Mouse (Mus musculus) heart, adult 11 months (tissue): ENCODE measurements around the gene Slc5a11.

Source experiments
- DNase-seq: peaks from one replicate; pipeline ENCODE4 v3.0.0; 2022

Slc5a11 gene

DNA sequence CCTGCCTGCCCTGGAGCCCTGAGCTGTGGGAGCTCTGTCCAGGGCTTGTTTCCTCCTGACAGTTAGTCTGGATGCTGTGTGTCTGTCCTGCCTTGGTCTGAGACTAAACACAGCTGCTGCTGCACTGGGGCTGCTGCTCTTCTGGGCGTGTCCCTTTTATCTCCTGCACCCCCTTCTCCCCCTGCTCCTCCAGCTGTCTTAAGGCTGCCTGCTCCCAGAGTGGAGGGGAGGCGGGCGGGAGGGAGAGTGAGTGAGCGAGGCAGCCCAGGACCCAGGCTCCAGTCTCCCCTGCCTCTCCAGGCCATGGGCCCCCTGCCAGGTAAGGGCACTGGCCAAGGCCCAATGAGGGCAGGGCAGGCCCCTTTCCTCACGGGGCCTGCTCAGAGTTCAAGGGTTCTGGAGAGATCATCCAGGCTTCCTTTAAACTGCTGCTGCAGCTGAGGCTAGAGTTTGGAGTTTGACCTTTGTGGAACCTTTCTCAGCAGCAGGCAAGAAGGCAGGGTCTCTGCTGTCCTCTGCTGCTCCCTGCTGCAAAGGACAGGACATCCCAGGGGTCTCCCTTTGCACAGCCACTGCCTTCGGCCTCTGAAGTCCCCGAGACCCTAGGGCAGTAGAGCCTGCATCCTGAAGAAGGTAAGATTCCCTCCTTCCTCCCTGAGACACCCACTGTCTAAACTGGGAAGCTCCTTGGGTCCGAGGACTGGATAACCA is at the start of gene Slc5a11:
Gene Slc5a11 (plus strand): TSS at position 416 of the 711 bp plus-strand sequence.
- DNase-seq = peak; percentile 95

GRCm38 (mm10) chr7:123167436-123167835 is 47.1 kb upstream of the Slc5a11 start:
- DNase-seq = peak; percentile 56

- DNase-seq = peak; percentile 42
Observed at GRCm38 (mm10) chr7:123169618-123170017, 45.0 kb upstream of the Slc5a11 start.

DNA sequence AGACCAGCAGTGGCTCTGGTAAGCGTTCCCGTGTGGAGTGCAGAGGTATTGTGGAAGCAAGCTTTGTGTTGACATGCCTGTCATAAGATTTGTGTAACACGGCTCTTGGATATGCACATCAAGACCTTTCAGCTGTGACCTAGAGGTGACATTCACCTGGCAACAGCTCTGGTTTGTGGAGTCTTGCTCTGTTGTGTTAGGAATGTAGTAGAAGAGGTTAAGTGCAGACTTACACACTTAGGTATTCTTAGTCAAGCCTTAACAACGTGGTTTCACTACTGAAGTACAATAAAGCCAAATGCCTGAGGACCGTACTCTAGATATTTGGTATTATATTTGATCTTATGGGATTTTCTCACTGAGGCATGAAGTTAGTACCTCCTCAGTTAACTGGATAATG is 42.5 kb upstream of the Slc5a11 start:
- DNase-seq = peak; percentile 66

DNA sequence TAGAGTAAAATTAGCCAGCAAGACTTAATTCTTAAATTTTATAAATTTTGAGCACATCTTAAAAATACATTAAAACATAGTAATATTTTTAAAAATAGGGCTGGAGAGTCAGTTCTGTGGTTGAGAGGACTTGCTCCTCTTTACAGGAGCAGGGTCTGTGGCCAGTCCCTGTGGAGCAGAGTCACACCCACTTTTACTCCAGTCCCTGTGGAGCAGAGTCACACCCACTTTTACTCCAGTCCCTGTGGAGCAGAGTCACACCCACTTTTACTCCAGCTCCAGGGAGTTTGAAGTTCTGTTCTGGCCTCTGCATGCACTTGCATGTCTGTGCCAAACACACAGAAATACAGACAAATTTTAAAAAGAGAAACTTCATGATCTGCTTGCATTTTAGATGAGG is 37.4 kb upstream of the Slc5a11 start:
- peak; percentile 10 for DNase-seq

GRCm38 (mm10) chr7:123181787-123182701 is 32.5 kb upstream of the Slc5a11 start:
- DNase-seq = peak; percentile 48

DNA sequence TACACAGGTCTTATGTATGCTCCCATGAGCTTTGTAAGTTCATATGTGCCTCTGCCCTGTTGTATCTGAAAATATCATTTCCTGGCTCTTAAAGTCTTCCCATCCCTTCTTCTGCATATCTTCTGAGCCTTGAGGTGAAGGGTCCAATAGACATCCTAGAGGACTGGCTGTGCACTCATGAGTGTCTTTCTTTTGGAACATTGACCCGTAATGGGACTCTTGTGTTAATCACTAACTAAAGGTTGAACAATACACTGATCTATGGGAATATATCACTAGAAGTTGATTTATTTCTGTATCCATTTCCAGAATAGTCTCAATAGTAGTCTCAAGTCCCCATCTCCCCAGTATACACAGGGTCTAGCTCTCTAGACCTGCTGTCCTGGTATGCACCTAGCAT is 29.7 kb upstream of the Slc5a11 start:
- DNase-seq = peak; percentile 25

- peak; percentile 88 for DNase-seq
Observed at GRCm38 (mm10) chr7:123186463-123186862, 28.1 kb upstream of the Slc5a11 start.

DNA sequence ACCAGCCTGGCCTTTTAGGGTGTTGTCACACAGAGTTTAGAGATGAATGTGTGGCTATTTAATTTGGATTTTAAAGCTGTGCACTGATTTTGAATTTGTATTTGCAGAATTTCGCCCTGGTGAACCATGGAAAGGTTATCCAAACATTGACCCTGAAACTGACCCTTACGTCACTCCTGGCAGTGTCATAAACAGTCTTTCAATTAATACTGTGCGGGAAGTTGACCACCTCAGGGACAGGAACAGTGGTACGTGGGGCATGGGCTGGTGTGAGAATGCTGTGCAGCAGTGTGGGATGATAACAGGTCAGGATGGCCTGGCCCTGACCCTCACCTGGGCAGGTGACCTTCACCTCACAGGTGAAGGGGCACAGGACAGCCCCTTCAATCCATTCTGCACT is 27.3 kb upstream of the Slc5a11 start:
- DNase-seq = peak; percentile 86

GRCm38 (mm10) chr7:123188462-123188861 is 26.1 kb upstream of the Slc5a11 start:
- DNase-seq = peak; percentile 75

DNA sequence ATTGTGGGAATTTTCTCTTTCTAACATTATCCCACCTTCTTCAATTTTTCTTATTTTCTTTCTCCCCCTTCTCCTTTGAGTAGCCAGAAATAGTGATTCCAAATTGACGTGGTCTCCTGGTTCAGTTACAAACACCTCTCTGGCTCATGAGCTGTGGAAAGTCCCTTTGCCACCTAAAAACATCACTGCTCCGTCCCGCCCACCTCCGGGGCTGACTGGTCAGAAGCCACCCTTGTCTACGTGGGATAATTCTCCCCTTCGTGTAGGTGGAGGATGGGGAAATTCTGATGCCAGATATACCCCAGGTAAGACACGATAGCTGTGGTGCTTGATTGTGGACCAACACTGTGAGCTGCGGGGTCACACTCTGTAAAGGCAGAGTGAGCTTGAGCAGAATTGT is 24.8 kb upstream of the Slc5a11 start:
- DNase-seq = peak; percentile 85

DNA sequence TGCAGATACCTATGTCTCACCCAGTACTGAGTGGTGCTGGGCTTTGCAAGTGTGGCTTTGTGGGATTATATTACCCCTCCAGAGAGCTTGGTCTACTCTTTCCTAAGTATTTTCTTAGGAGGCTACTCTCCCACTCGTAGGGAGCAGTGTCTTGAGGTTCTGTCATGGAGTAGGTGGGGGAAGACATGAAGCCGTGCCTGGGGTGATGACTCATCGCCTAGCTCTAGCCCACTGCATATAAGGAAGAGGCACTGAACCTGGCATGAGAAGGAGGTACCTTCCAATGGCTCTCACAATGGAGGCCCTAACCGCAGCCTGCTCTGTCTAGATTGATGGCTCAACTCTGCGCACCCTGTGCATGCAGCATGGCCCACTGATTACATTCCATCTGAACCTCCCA is 22.8 kb upstream of the Slc5a11 start:
- DNase-seq = no peak

DNA sequence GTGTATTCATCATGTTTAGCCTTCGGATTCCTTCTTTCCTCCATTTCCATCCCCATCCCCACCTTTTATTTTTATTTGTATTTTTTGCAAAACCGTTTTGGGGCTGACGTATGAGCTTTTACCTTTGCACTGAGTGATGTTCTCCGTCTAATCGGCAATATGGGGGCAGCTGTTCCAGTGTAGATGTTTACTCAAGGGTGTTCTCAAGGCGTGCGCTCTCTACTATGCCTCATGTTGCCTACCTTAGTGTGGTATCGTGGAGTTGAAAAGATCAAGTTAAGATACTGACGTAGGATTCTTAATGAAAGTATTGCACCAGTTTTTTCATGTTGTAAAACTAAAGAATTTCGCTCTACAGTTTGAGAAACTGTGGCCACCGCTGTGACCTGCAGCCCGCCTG is 21.4 kb upstream of the Slc5a11 start:
- DNase-seq = peak; percentile 54

GRCm38 (mm10) chr7:123194696-123195095 is 19.9 kb upstream of the Slc5a11 start:
- peak; percentile 81 for DNase-seq

DNA sequence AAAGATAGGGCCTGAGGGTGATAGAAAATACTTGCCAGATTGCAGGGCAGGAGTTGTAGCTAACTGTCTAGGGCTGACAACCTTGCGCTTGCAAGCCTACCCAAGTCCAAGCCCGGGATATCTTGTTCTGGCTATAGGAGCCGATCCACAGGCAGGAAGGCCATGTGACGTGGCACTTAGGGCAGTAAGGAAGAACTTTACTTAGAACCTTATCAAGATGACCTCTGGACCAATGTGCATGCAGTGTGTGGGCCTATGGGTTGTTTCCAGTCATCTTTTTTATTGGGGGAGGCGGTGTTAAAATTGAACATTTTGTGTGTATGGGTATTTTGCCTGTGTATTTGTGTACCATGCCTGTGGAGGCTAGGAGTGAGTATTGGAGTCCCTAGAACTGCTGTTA is 18.1 kb upstream of the Slc5a11 start:
- peak; percentile 74 for DNase-seq

GRCm38 (mm10) chr7:123198695-123199094 is 15.9 kb upstream of the Slc5a11 start:
- DNase-seq = peak; percentile 68

- peak; percentile 52 for DNase-seq
Observed at GRCm38 (mm10) chr7:123199151-123199550, 15.4 kb upstream of the Slc5a11 start.

DNA sequence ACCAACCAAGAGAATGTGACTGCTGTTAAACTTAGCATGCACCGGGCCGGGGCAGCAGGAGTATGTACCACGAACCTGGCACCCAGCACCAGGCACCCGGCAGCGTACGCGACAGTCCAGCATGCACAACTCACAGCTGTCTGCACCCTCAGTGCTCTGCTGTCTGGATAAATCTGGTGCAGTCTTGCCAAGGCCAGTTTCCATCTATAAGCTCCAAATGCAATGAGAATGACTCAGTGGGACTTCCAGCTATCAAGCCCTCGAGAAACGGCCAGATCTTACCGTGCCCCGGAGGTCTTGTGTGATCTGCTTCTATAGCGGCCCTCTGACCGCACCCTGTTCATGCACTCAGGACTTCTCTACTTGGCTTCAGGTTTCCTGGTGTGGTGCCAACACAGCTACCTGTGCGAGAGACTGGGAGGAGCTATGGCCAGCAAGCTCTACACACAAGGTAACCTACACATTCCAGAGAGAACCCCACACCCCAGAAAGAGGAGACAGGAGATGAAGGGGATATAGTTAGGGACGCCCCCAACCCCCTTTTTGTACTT is 14.8 kb upstream of the Slc5a11 start:
- DNase-seq = peak; percentile 82

DNA sequence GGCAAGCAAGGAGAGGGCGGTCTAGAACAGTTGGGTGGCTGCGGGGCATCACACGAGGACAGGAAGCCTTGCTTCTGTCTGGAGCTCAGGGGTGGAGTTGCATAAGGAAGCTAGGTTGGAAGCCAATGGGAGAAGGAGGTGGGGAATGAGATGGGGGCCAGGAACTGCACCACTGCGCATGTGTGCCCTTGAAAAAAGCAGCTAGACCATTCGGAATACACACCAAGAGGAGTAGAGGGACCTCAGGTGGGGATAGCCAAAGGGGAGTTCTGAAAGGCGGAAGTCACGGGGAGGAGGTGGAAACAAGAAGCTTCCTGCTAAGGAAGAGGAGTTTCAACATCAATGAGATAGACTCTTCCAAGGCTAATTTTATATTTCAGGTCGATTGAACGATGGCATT is 13.9 kb upstream of the Slc5a11 start:
- DNase-seq = no peak

DNA sequence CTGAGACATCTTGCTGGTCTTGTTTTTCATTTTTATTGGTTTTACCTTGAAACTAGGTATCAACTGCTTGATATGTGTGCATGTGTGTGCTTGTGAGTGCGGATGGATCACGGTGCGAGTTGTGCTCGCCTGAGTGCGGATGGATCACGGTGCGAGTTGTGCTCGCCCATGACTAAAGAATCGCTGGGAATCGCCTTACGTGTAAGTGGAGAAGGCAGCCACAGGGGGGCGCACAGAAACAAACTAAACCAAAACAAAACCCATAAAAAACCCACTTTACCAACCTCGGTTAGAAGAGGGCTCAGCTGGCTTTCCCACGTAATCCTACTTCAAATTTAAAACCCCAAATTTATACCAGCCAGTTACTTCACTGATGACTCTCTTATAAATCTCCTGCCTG is 9.3 kb upstream of the Slc5a11 start:
- DNase-seq = peak; percentile 87

GRCm38 (mm10) chr7:123207561-123207960 is 7.0 kb upstream of the Slc5a11 start:
- peak; percentile 87 for DNase-seq

- peak; percentile 56 for DNase-seq
Observed at GRCm38 (mm10) chr7:123209864-123210263, 4.7 kb upstream of the Slc5a11 start.

- peak; percentile 25 for DNase-seq
Observed at GRCm38 (mm10) chr7:123211461-123211860, 3.1 kb upstream of the Slc5a11 start.

- DNase-seq = peak; percentile 81
Observed at GRCm38 (mm10) chr7:123212316-123212715, 2.3 kb upstream of the Slc5a11 start.
